Mouse (Mus musculus): ENCODE results near the gene Npc1l1. TPM values are rescaled to one million over a fixed set of nuclear protein-coding genes. Genes with fewer than 3 reads are reported as not detected.
A peak's percentile ranks its signal among the peaks of the same experiment; 100 is the strongest.

Gene Npc1l1
- total and polyA plus RNA-seq, 3 experiments, result 0.10 TPM; not detected in 2

DNA sequence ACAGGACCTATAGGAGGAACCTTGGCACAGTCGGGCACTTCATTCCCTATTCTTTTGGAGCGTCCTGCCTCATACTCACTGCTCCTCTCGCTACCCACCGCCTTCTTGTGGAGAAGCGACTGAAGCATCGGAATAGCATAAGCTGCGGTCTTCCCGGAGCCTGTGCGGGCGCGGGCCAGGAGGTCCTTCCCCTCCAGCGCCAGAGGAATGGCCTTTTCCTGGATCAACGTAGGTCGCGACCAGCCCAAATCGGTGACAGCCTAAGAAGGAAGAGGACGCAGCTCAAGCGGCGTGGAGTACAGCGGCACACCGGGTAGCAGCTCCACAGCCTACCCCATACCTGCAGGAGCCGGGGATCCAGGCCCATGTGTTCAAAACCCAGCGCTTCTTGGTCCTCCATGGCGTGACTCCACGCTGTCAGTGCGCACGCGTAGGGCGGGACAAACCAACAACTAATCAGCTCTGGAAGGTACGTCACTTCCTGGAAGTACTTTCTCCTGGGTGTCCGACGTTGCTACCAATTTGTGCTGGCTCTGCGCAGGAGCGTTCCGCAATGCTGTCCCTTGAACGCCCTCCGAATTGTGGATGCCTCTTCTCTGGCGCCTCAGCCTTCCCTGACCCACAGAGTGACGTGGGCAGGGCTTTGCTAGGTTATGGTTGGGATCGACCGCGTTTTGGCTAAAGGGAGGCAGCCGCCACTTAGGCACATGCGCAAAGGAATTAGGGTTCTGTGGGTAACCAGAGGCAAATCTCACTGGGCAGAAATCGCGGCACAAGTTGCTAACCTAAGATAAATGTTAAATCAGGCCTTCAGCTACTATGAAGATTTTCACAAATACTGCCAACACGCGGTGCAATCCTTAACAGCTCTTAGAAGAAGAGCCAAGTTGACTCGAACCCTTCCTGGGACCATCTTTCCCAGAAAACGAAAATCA lies 37.6 kb upstream of the Npc1l1 start, which contains the start of gene Ddx56:
Ddx56 (minus strand) TSS at position 453 of the 935 bp plus-strand sequence.
- peaks cover 12 to 17% of the 10 kb centered on the region in 2 experiments for H3K36me3 ChIP-seq (ENCODE audit: control insufficient read depth in 1 of 2, insufficient read depth in 2 of 2, low read length in 2 of 2)
- H3K9me3 ChIP-seq (replicated peaks; ENCODE audit: insufficient read depth, low read length), result no peaks in the 10 kb centered on the region
- peak within 1 kb of the TSS; percentile 73 for H3K27ac ChIP-seq (ENCODE audit: control insufficient read depth, low read depth, low read length)
- peak; percentile 99 for DNase-seq (ENCODE audit: low read depth, low spot score)
- no peak for TF ChIP-seq RAD21 (IDR thresholded peaks at IDR 0.05; ENCODE audit: low read depth, low read length)
- TF ChIP-seq UBTF (IDR thresholded peaks at IDR 0.05; ENCODE audit: borderline replicate concordance, insufficient read depth, low read depth, low read length), result no peak
- no peak for TF ChIP-seq E2F4 (IDR thresholded peaks at IDR 0.05; ENCODE audit: borderline replicate concordance, low read depth, low read length)
- TF ChIP-seq CHD2 (IDR thresholded peaks at IDR 0.05; ENCODE audit: low read length), result no peak
- TF ChIP-seq ETS1 (IDR thresholded peaks at IDR 0.05; ENCODE audit: low read depth, low read length), result peak; percentile 59; the same call in 1 of the 2 replicates
- TF ChIP-seq ZMIZ1 (IDR thresholded peaks at IDR 0.05; ENCODE audit: low read depth, low read length), result peak; percentile 61
- no peak for TF ChIP-seq SMC3 (IDR thresholded peaks at IDR 0.05; ENCODE audit: low read depth, low read length)
- TF ChIP-seq MYC (IDR thresholded peaks at IDR 0.05; ENCODE audit: low read depth, low read length), result peak; percentile 98
- TF ChIP-seq MEF2A (IDR thresholded peaks at IDR 0.05; ENCODE audit: extremely low read depth, insufficient replicate concordance, low read depth, low read length, poor library complexity, severe bottlenecking), result no peak
- no peak for TF ChIP-seq CHD1 (IDR thresholded peaks at IDR 0.05; ENCODE audit: low read depth, low read length)
- TF ChIP-seq EP300 (IDR thresholded peaks at IDR 0.05; ENCODE audit: low read depth in 1 of 2, low read length in 2 of 2), result no peak
- peak; percentile 94 for TF ChIP-seq MAX (IDR thresholded peaks at IDR 0.05; ENCODE audit: low read length)
- no peak for TF ChIP-seq JUND (IDR thresholded peaks at IDR 0.05; ENCODE audit: low read depth, low read length)
- peak; percentile 99 for TF ChIP-seq HCFC1 (IDR thresholded peaks at IDR 0.05; ENCODE audit: low read depth, low read length)
- TF ChIP-seq SIN3A (IDR thresholded peaks at IDR 0.05; ENCODE audit: low read length), result peak; percentile 98
- peak; percentile 73 for TF ChIP-seq TAL1 (IDR thresholded peaks at IDR 0.05; ENCODE audit: low read length)
- TF ChIP-seq CTCF (IDR thresholded peaks at IDR 0.05 in 2 of 3, conservative IDR thresholded peaks at IDR 0.05 in 1 of 3; ENCODE audit: control insufficient read depth in 1 of 3, insufficient read depth in 1 of 3, low read depth in 2 of 3, low read length in 3 of 3, poor library complexity in 1 of 3, severe bottlenecking in 1 of 3), result 0 out of 6 replicates have a peak, but pooled peaks of 1 of the 3 experiments have one; percentile 2
- TF ChIP-seq MXI1 (IDR thresholded peaks at IDR 0.05; ENCODE audit: low read depth, low read length), result peak; percentile 100
- TF ChIP-seq RCOR1 (IDR thresholded peaks at IDR 0.05; ENCODE audit: low read depth, low read length), result peak; percentile 99
- TF ChIP-seq USF2 (IDR thresholded peaks at IDR 0.05; ENCODE audit: borderline replicate concordance in 1 of 2, insufficient read depth in 1 of 2, low read depth in 1 of 2, low read length in 2 of 2), result no peak
- peak; percentile 78 for TF ChIP-seq ELF1 (IDR thresholded peaks at IDR 0.05; ENCODE audit: low read depth, low read length)
- peak; percentile 91 for TF ChIP-seq NRF1 (IDR thresholded peaks at IDR 0.05; ENCODE audit: insufficient read depth, low read depth, low read length, poor library complexity, severe bottlenecking)
- TF ChIP-seq MAZ (IDR thresholded peaks at IDR 0.05; ENCODE audit: low read depth, low read length), result no peak
- TF ChIP-seq ZC3H11A (IDR thresholded peaks at IDR 0.05; ENCODE audit: low read depth, low read length), result no peak
- peak; percentile 82 for TF ChIP-seq KAT2A (conservative IDR thresholded peaks at IDR 0.05; ENCODE audit: low read depth, low read length)
- TF ChIP-seq MYB (IDR thresholded peaks at IDR 0.05; ENCODE audit: low read depth, low read length), result no peak
- peak; percentile 95 for TF ChIP-seq TBP (IDR thresholded peaks at IDR 0.05; ENCODE audit: low read depth, low read length)
- peak; percentile 97 for TF ChIP-seq POLR2AphosphoS2 (IDR thresholded peaks at IDR 0.05; ENCODE audit: low read length)
- peak; percentile 58; the same call in 1 of the 2 replicates for TF ChIP-seq USF1 (IDR thresholded peaks at IDR 0.05; ENCODE audit: low read depth, low read length)
- peak; percentile 70 for TF ChIP-seq TCF12 (IDR thresholded peaks at IDR 0.05; ENCODE audit: low read depth, low read length)
- peak; percentile 96 to 99 for TF ChIP-seq POLR2A (IDR thresholded peaks at IDR 0.05; ENCODE audit: control insufficient read depth in 1 of 2, insufficient read depth in 1 of 2, low read depth in 1 of 2, low read length in 2 of 2, poor library complexity in 1 of 2)
- no peak for TF ChIP-seq ZNF384 (IDR thresholded peaks at IDR 0.05; ENCODE audit: low read depth, low read length)
- no peak for TF ChIP-seq ZKSCAN1 (IDR thresholded peaks at IDR 0.05; ENCODE audit: low read depth, low read length)
- TF ChIP-seq NELFE (IDR thresholded peaks at IDR 0.05; ENCODE audit: low read depth, low read length), result peak; percentile 99
- TF ChIP-seq GATA1 (IDR thresholded peaks at IDR 0.05; ENCODE audit: low read depth, low read length), result peak; percentile 90
- peaks cover 21% of the 10 kb centered on the region for H3K79me2 ChIP-seq (ENCODE audit: control insufficient read depth, insufficient read depth, low read length, poor library complexity)
- no peaks in the 10 kb centered on the region for H3K27me3 ChIP-seq (ENCODE audit: control insufficient read depth in 1 of 2, insufficient read depth in 2 of 2, low read length in 2 of 2)
- H3K4me1 ChIP-seq (ENCODE audit: control insufficient read depth in 1 of 2, insufficient read depth in 2 of 2, low read length in 2 of 2), result peaks cover 0 to 14% of the 10 kb centered on the region in 2 experiments; a peak in 3 of 4 replicates
- H3K4me3 ChIP-seq (ENCODE audit: control insufficient read depth in 1 of 2, insufficient read depth in 1 of 2, low read depth in 2 of 2, low read length in 2 of 2), result peak within 1 kb of the TSS; percentile 62 to 71
- peak within 1 kb of the TSS; percentile 79 for H3K9ac ChIP-seq (ENCODE audit: control insufficient read depth, low read depth, low read length, poor library complexity, severe bottlenecking)
